Mouse (Mus musculus) myocyte (in vitro differentiated cells): Measurements from ENCODE around the gene Nlrp9b. TPM values are rescaled to one million over a fixed set of nuclear protein-coding genes. Genes with fewer than 3 reads are reported as not detected.
A peak's percentile ranks its signal among the peaks of the same experiment; 100 is the strongest.

Experiments used
- H3K27me3 ChIP-seq: one replicate; pipeline ENCODE4 v1.6.1; 2011; ENCODE audit not compliant: control insufficient read depth, insufficient read depth, insufficient read length
- H3K36me3 ChIP-seq: one replicate; pipeline ENCODE4 v1.6.1; 2011; ENCODE audit not compliant: control insufficient read depth, insufficient read depth
- H3K4me2 ChIP-seq: one replicate; pipeline ENCODE4 v1.6.1; 2011; ENCODE audit warnings: low read depth, control low read depth
- H3K4me3 ChIP-seq: one replicate; pipeline ENCODE4 v1.5.1; 2011; ENCODE audit warnings: mild to moderate bottlenecking, control low read depth, moderate library complexity
- H3K79me2 ChIP-seq: one replicate; pipeline ENCODE4 v1.6.1; 2011; ENCODE audit not compliant: control insufficient read depth, insufficient read depth
- H3ac ChIP-seq: one replicate; pipeline ENCODE4 v1.6.1; 2011; ENCODE audit not compliant: control insufficient read depth, insufficient read length
- CEBPB ChIP-seq: IDR thresholded peaks from 2 replicates; pipeline ENCODE4 v1.6.1; 2011; ENCODE audit warnings: mild to moderate bottlenecking, moderate library complexity; ENCODE audit not compliant: poor library complexity, insufficient read depth, severe bottlenecking
- E2F4 ChIP-seq: IDR thresholded peaks from one replicate; pipeline ENCODE4 v1.6.1; 2011; ENCODE audit warnings: mild to moderate bottlenecking, control low read depth, moderate library complexity; ENCODE audit not compliant: insufficient read depth
- MAX ChIP-seq: IDR thresholded peaks from one replicate; pipeline ENCODE4 v1.6.1; 2011; ENCODE audit warnings: low read depth, mild to moderate bottlenecking, control low read depth
- MYOD1 ChIP-seq, 3 experiments: IDR thresholded peaks; one replicate each; pipeline ENCODE4 v1.6.1; 2011; ENCODE audit warnings: control low read depth in 2 of 3, low read depth in 2 of 3, mild to moderate bottlenecking in 2 of 3, moderate library complexity in 1 of 3; ENCODE audit not compliant: insufficient read length in 2 of 3, control insufficient read depth in 1 of 3
- MYOG ChIP-seq, 3 experiments: IDR thresholded peaks; one replicate each; pipeline ENCODE4 v1.6.1; 2011; ENCODE audit warnings: control low read depth in 2 of 3, low read depth in 2 of 3, mild to moderate bottlenecking in 2 of 3; ENCODE audit not compliant: insufficient read length in 2 of 3, control insufficient read depth in 1 of 3, insufficient read depth in 1 of 3
- POLR2A ChIP-seq: IDR thresholded peaks from one replicate; pipeline ENCODE4 v1.6.1; 2011; ENCODE audit warnings: low read depth, mild to moderate bottlenecking, control low read depth, moderate library complexity; ENCODE audit not compliant: insufficient read length
- POLR2AphosphoS2 ChIP-seq: IDR thresholded peaks from one replicate; pipeline ENCODE4 v1.6.1; 2011; ENCODE audit warnings: low read depth, control low read depth; ENCODE audit not compliant: insufficient read length
- REST ChIP-seq: IDR thresholded peaks from one replicate; pipeline ENCODE4 v1.6.1; 2011; ENCODE audit warnings: mild to moderate bottlenecking, control low read depth, moderate library complexity; ENCODE audit not compliant: insufficient read depth, insufficient read length
- SRF ChIP-seq: IDR thresholded peaks from one replicate; pipeline ENCODE4 v1.6.1; 2011; ENCODE audit warnings: low read depth; ENCODE audit not compliant: control insufficient read depth, insufficient read length
- TCF12 ChIP-seq: IDR thresholded peaks from one replicate; pipeline ENCODE4 v1.6.1; 2011; ENCODE audit warnings: mild to moderate bottlenecking, control low read depth; ENCODE audit not compliant: poor library complexity, insufficient read depth, severe bottlenecking
- TCF3 ChIP-seq: IDR thresholded peaks from one replicate; pipeline ENCODE4 v1.6.1; 2011; ENCODE audit warnings: low read depth, control low read depth; ENCODE audit not compliant: insufficient read length
- USF1 ChIP-seq: IDR thresholded peaks from one replicate; pipeline ENCODE4 v1.6.1; 2011; ENCODE audit warnings: low read depth, mild to moderate bottlenecking, control low read depth, moderate library complexity
- polyA plus RNA-seq: library from polyadenylated mRNA; unstranded; fragments of >200 nt; fragmentation: generic; extraction: Trizol; gene quantifications from one replicate; pipeline ENCODE4 v1.2.1, GENCODE M21; 2012; ENCODE audit warnings: missing spikeins

The Nlrp9b gene
- polyA plus RNA-seq, 1 experiment: not detected

DNA sequence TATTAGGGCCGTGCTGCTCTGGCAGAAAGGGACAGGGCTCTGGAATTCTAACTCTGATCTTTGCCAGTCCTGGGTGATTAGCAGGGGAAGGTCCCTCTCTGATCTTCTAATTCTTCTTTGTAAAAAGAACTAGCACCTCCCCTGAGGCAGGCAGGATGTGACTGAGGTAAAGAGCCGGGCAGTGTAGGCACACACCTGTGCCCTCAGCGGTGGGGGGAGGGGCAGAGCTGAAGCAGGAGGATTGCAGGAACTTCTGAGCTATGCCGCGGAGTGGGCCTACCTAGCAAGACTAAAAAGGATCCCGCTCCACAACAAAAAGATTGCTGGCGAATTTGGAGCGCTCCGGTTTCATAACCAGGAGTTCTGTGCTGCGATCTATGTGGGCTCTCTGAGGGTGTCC, 41.3 kb upstream of the Nlrp9b start:
- Histone ChIP-seq H3K4me2 (no peak overlapping the region), H3K79me2 (no peaks in the 10 kb centered on the region), H3K36me3 (no peaks in the 10 kb centered on the region), H3K27me3 (no peaks in the 10 kb centered on the region), H3ac (no peak overlapping the region), H3K4me3 (no peak overlapping the region)
- no peak for TF ChIP-seq POLR2A
- TF ChIP-seq MYOD1 (IDR thresholded peaks at IDR 0.05; ENCODE audit: control insufficient read depth in 1 of 3, insufficient read length in 2 of 3, low read depth in 2 of 3): no peak
- TF ChIP-seq POLR2AphosphoS2: no peak
- no peak for TF ChIP-seq CEBPB
- TF ChIP-seq TCF3: no peak
- TF ChIP-seq E2F4: no peak

DNA sequence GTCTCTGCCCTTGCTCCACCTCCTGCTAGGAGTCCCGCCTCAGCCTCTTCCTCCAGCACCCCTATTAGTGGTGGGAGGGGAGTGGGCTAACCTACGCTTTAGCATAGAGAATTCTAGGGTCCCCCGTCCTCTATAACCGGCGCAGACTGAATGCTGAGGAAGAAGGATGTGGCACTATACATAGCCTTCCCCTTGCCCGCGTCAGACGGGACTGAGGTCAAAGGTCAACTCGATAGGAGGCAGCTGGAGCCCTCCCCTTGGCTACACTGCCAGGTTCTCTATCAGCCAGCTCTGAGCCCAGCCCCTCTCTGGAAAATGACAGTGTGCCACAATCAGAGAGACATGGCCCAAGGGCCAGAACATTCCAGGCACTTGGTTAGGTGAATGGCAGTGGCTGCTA, 40.7 kb upstream of the Nlrp9b start, which contains the start of gene Igsf23:
TSS of gene Igsf23 (minus strand) at position 168 of the 400 bp plus-strand sequence.
- H3ac ChIP-seq: no peak within 1 kb of the TSS
- no peaks in the 10 kb centered on the region for H3K36me3 ChIP-seq
- H3K4me3 ChIP-seq: no peak within 1 kb of the TSS
- H3K79me2 ChIP-seq: no peaks in the 10 kb centered on the region
- H3K27me3 ChIP-seq: no peaks in the 10 kb centered on the region
- H3K4me2 ChIP-seq: no peak within 1 kb of the TSS
- TF ChIP-seq USF1 (no peak), TCF3 (no peak), POLR2AphosphoS2 (no peak), CEBPB (no peak), POLR2A (no peak), SRF (no peak), MAX (no peak), MYOD1 (IDR thresholded peaks at IDR 0.05; ENCODE audit: control insufficient read depth in 1 of 3, insufficient read length in 2 of 3, low read depth in 2 of 3) (no peak), E2F4 (no peak), REST (no peak), TCF12 (no peak), MYOG (IDR thresholded peaks at IDR 0.05; ENCODE audit: control insufficient read depth in 1 of 3, insufficient read depth in 1 of 3, insufficient read length in 2 of 3, low read depth in 2 of 3) (no peak)

DNA sequence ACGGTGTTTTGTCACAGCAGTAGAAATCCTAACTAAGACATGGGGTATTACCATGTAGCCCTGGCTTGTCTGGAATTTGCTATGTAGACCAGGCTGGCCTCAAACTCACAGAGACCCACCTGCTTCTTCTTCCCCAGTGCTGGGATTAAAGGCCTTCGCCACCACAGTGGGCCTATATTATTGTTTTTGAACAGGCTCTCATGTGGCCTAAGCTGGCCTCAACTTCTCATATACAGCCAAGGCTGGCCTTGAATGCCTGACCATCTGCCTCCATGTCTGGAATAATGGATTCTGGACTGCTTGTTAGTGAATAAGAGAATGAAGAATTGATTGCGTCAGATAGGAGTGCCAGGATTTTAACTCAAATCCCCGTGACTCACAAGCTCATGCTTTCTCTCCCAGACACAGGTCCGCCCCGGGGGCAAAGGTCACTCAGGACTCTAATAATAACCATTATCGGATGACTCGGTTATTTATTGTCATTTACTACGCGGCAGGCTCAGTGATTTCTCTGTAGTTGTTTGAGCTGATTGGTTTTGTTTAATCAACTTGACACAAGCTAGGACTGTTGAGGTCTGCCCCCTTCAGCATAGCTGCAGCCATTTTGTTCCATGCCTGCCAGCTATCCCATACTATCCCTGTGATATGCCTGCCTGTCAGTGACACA, 38.8 kb upstream of the Nlrp9b start:
- Histone ChIP-seq H3K4me3 (no peak overlapping the region), H3K27me3 (no peaks in the 10 kb centered on the region), H3K79me2 (no peaks in the 10 kb centered on the region), H3K4me2 (peak overlapping the region; percentile 25), H3K36me3 (no peaks in the 10 kb centered on the region), H3ac (no peak overlapping the region)
- TF ChIP-seq REST (no peak), CEBPB (peak; percentile 74), E2F4 (no peak)

DNA sequence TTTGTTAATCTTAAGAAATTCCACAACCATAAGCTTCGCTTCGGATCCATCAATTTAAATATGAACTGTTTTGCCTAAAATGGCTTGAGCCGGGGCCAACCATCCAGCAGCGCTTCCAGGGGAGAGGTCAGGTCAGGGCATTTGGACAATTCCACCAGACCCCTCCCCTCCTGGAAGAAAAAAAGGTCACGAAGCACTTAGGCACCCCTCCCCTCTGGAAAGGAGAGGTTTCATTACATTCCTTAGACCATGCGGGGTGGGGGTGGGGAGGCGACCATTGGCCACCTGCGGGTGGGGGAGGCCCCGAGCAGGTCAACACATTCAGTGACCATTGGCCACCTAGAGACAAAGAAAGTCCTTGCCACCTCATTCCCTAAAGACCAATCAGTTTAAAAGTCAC, 38.2 kb upstream of the Nlrp9b start:
- H3K79me2 ChIP-seq: no peaks in the 10 kb centered on the region
- H3K4me3 ChIP-seq: no peak overlapping the region
- H3ac ChIP-seq: no peak overlapping the region
- TF ChIP-seq MAX: no peak
- no peak for TF ChIP-seq MYOD1 (IDR thresholded peaks at IDR 0.05; ENCODE audit: control insufficient read depth in 1 of 3, insufficient read length in 2 of 3, low read depth in 2 of 3)
- no peak for TF ChIP-seq POLR2AphosphoS2
- no peak for TF ChIP-seq TCF3
- H3K27me3 ChIP-seq: no peaks in the 10 kb centered on the region
- peak overlapping the region; percentile 25 for H3K4me2 ChIP-seq
- no peaks in the 10 kb centered on the region for H3K36me3 ChIP-seq

DNA sequence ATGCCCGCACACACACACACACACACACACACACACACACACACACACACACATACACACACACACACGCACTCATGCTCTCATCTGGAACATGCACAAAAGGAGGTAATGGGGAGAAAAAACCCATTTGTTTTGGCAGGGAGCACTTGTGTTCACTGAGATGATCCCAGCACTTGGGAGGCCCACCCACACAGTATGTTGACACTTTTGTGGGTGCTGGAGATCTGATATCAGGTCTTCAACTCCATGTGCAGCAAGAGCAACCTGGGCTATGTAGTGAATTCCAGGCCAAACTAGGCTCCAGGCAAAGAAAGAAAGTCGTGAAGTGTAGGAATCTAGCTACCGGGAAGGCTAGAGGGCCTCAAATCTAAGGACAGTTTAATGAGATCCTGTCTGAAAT, 35.4 kb upstream of the Nlrp9b start:
- TF ChIP-seq MYOD1 (IDR thresholded peaks at IDR 0.05; ENCODE audit: control insufficient read depth in 1 of 3, insufficient read length in 2 of 3, low read depth in 2 of 3): no peak
- no peak for TF ChIP-seq MAX
- no peak for TF ChIP-seq REST
- no peak for TF ChIP-seq POLR2AphosphoS2
- no peak for TF ChIP-seq POLR2A
- TF ChIP-seq E2F4: no peak
- no peak for TF ChIP-seq SRF
- no peak for TF ChIP-seq USF1
- Histone ChIP-seq H3K4me3 (no peak overlapping the region), H3K36me3 (no peaks in the 10 kb centered on the region), H3K27me3 (no peaks in the 10 kb centered on the region), H3ac (no peak overlapping the region), H3K4me2 (no peak overlapping the region), H3K79me2 (no peaks in the 10 kb centered on the region)
